Mouse (Mus musculus) brain, embryonic 14.5 days (tissue): ENCODE measurements around the gene Snx7. TPM values are rescaled to one million over a fixed set of nuclear protein-coding genes. Genes with fewer than 3 reads are reported as not detected.

Experiments
- DNase-seq: peaks from one replicate; pipeline ENCODE4 v3.0.0-alpha.2; 2011; ENCODE audit warnings: low read depth
- CTCF ChIP-seq: fragments of 200-500 bp; IDR thresholded peaks from 2 replicates; pipeline ENCODE4 v1.5.1; 2012; ENCODE audit warnings: inconsistent platforms, mild to moderate bottlenecking, moderate library complexity, borderline replicate concordance; ENCODE audit not compliant: insufficient read depth, insufficient read length; ENCODE audit errors: extremely low read depth
- POLR2A ChIP-seq: fragments of 200-500 bp; IDR thresholded peaks from 2 replicates; pipeline ENCODE4 v1.6.1; 2012; ENCODE audit warnings: mild to moderate bottlenecking, inconsistent platforms, borderline replicate concordance; ENCODE audit not compliant: poor library complexity, insufficient read depth, insufficient read length, severe bottlenecking; ENCODE audit errors: extremely low read depth
- polyA plus RNA-seq: library from polyadenylated mRNA; depleted of rRNA; stranded (reverse); fragments of >200 nt; gene quantifications from 2 replicates; pipeline ENCODE4 v1.2.3, GENCODE M21; 2012; rRNA removed

Snx7 gene
- polyA plus RNA-seq = 5.6 and 6.1 TPM in 2 replicates

GRCm38 (mm10) chr3:117868637-117869323 is at the start of gene Snx7:
TSS of gene Snx7 (minus strand) at chr3:117868936.
- peak; percentile 91 for DNase-seq
- no peak for TF ChIP-seq CTCF
- TF ChIP-seq POLR2A = peak; percentile 79

GRCm38 (mm10) chr3:117915420-117915819 is 46.7 kb upstream of the Snx7 start:
- DNase-seq = no peak
- TF ChIP-seq CTCF (no peak), POLR2A (no peak)

- TF ChIP-seq CTCF = no peak
- no peak for TF ChIP-seq POLR2A
- no peak for DNase-seq
These were observed 25.0 kb upstream of the Snx7 start for GRCm38 (mm10) chr3:117893736-117894135.

GRCm38 (mm10) chr3:117875450-117875849 is 6.7 kb upstream of the Snx7 start:
- TF ChIP-seq POLR2A = no peak
- TF ChIP-seq CTCF = no peak
- no peak for DNase-seq

- no peak for DNase-seq
- TF ChIP-seq POLR2A (no peak), CTCF (no peak)
These were observed 4.6 kb upstream of the Snx7 start for GRCm38 (mm10) chr3:117873209-117873863.

- peak; percentile 29 for DNase-seq
- TF ChIP-seq CTCF = no peak
- no peak for TF ChIP-seq POLR2A
These were observed 584 bp upstream of the Snx7 start for GRCm38 (mm10) chr3:117869324-117869715.

- peak; percentile 9 for DNase-seq
- TF ChIP-seq CTCF = no peak
- TF ChIP-seq POLR2A = no peak
These were observed 645 bp downstream of the Snx7 start for GRCm38 (mm10) chr3:117868091-117868490.

- no peak for TF ChIP-seq POLR2A
- TF ChIP-seq CTCF = no peak
- peak; percentile 5 for DNase-seq
These were observed 1.9 kb downstream of the Snx7 start for GRCm38 (mm10) chr3:117866696-117867407.

- no peak for DNase-seq
- TF ChIP-seq POLR2A (no peak), CTCF (no peak)
These were observed 3.1 kb downstream of the Snx7 start for GRCm38 (mm10) chr3:117865621-117866020.

- no peak for TF ChIP-seq CTCF
- TF ChIP-seq POLR2A = no peak
- DNase-seq = no peak
These were observed 5.8 kb downstream of the Snx7 start for GRCm38 (mm10) chr3:117862951-117863350.

GRCm38 (mm10) chr3:117861977-117862434 is 6.7 kb downstream of the Snx7 start:
- no peak for TF ChIP-seq CTCF
- no peak for TF ChIP-seq POLR2A
- DNase-seq = no peak

- DNase-seq = no peak
- TF ChIP-seq POLR2A (no peak), CTCF (no peak)
These were observed 9.7 kb downstream of the Snx7 start for GRCm38 (mm10) chr3:117858996-117859395.

GRCm38 (mm10) chr3:117853729-117854128 is 15.0 kb downstream of the Snx7 start:
- no peak for DNase-seq

More at GRCm38 (mm10) chr3:117853729-117854128, 15.0 kb downstream of the Snx7 start:
- TF ChIP-seq POLR2A = no peak
- TF ChIP-seq CTCF = no peak
